Mouse (Mus musculus) midbrain, embryonic 14.5 days (tissue): ENCODE measurements around the gene Imp3. TPM values are rescaled to one million over a fixed set of nuclear protein-coding genes. Genes with fewer than 3 reads are reported as not detected.
"Not testable (repeated sequence)": the region's sequence is repeated elsewhere in the genome, so short reads cannot be mapped to it uniquely, and the experiment has no call there.

Experiments used
- ATAC-seq: fragments of 200-750 bp; cut with Nextera tagmentation; 2 replicates; pipeline ENCODE4 v1.8.0; 2017; ENCODE audit warnings: moderate number of reproducible peaks, moderate library complexity; ENCODE audit not compliant: low FRiP score, low TSS enrichment
- DNase-seq: peaks from one replicate; pipeline ENCODE4 v3.0.0-alpha.2; 2015
- H3K27ac ChIP-seq: fragments of 300-500 bp; sonication (generic); replicated peaks from 2 replicates; pipeline ENCODE4 v1.5.1; 2014; ENCODE audit warnings: mild to moderate bottlenecking, low read depth, low read length, moderate library complexity
- H3K27me3 ChIP-seq: fragments of 300-500 bp; sonication (generic); 2 replicates; pipeline ENCODE4 v1.6.1; 2014; ENCODE audit warnings: low read length, control low read depth, mixed read lengths; ENCODE audit not compliant: control insufficient read depth, insufficient read depth
- H3K36me3 ChIP-seq: fragments of 300-500 bp; sonication (generic); 2 replicates; pipeline ENCODE4 v1.6.1; 2014; ENCODE audit warnings: low read length, control low read depth; ENCODE audit not compliant: control insufficient read depth, insufficient read depth
- H3K4me1 ChIP-seq: fragments of 300-500 bp; sonication (generic); 2 replicates; pipeline ENCODE4 v1.6.1; 2014; ENCODE audit warnings: mild to moderate bottlenecking, antibody characterized with exemption, low read length, control low read depth; ENCODE audit not compliant: control insufficient read depth, insufficient read depth
- H3K4me2 ChIP-seq: fragments of 300-500 bp; sonication (generic); 2 replicates; pipeline ENCODE4 v1.6.1; 2014; ENCODE audit warnings: mild to moderate bottlenecking, low read length, moderate library complexity
- H3K4me3 ChIP-seq: fragments of 300-500 bp; sonication (generic); replicated peaks from 2 replicates; pipeline ENCODE4 v1.5.1; 2014; ENCODE audit warnings: low read depth, low read length
- H3K9ac ChIP-seq: fragments of 300-500 bp; sonication (generic); replicated peaks from 2 replicates; pipeline ENCODE4 v1.6.1; 2014; ENCODE audit warnings: mild to moderate bottlenecking, low read length, moderate library complexity
- H3K9me3 ChIP-seq: fragments of 300-500 bp; sonication (generic); 2 replicates; pipeline ENCODE4 v1.6.1; 2016; ENCODE audit warnings: low read length, control low read depth, mixed read lengths; ENCODE audit not compliant: control insufficient read depth
- WGBS: fragments of 180-500 bp; shearing (Covaris S2); extraction: QIAGEN DNeasy Blood & Tissue Kit; methylation state at CpG from one replicate; pipeline ENCODE4 v1.1.7; 2014; 5-methylcytosine and 5-hydroxymethylcytosine counted together
- polyA plus RNA-seq: library from polyadenylated mRNA; unstranded; fragments of >200 nt; fragmentation: Nextera tagmentation; extraction: Ambion mirVana; gene quantifications from 2 replicates; pipeline ENCODE4 v1.2.1, GENCODE M21; 2014

The Imp3 gene
- polyA plus RNA-seq, 1 experiment from 2014 or later: 69.6 TPM

GRCm38 (mm10) chr9:56896779-56897178, 40.5 kb upstream of the Imp3 start:
- H3K27ac ChIP-seq: no peak overlapping the region
- no peak overlapping the region for H3K4me2 ChIP-seq
- 87% methylated on average over 12 of the region's 12 CpGs for WGBS
- ATAC-seq (no peak), DNase-seq (no peak)
- H3K4me1 ChIP-seq: 0 out of 2 replicates have a peak, but pooled peaks cover under 1% of the 10 kb centered on the region
- no peak overlapping the region for H3K9ac ChIP-seq
- no peak overlapping the region for H3K4me3 ChIP-seq
- H3K36me3 ChIP-seq: no peaks in the 10 kb centered on the region
- H3K27me3 ChIP-seq: no peaks in the 10 kb centered on the region
- H3K9me3 ChIP-seq: no peaks in the 10 kb centered on the region

- DNase-seq (no peak), ATAC-seq (no peak)
- Histone ChIP-seq H3K9ac (no peak overlapping the region), H3K27ac (no peak overlapping the region), H3K27me3 (no peaks in the 10 kb centered on the region), H3K9me3 (no peaks in the 10 kb centered on the region), H3K4me1 (no peaks in the 10 kb centered on the region), H3K4me2 (no peak overlapping the region), H3K4me3 (no peak overlapping the region), H3K36me3 (no peaks in the 10 kb centered on the region)
- 70% methylated on average over 11 of the region's 11 CpGs for WGBS
Observed at GRCm38 (mm10) chr9:56899409-56899808, 37.9 kb upstream of the Imp3 start.

- no peak overlapping the region for H3K4me3 ChIP-seq
- no peaks in the 10 kb centered on the region for H3K9me3 ChIP-seq
- no peak overlapping the region for H3K27ac ChIP-seq
- no peak overlapping the region for H3K4me2 ChIP-seq
- H3K4me1 ChIP-seq: no peaks in the 10 kb centered on the region
- DNase-seq (no peak), ATAC-seq (no peak)
- no peak overlapping the region for H3K9ac ChIP-seq
- no peaks in the 10 kb centered on the region for H3K36me3 ChIP-seq
- H3K27me3 ChIP-seq: no peaks in the 10 kb centered on the region
Observed at GRCm38 (mm10) chr9:56900060-56900459, 37.2 kb upstream of the Imp3 start.

GRCm38 (mm10) chr9:56900571-56900970, 36.7 kb upstream of the Imp3 start:
- ATAC-seq: no peak
- 72% methylated on average over 9 of the region's 9 CpGs for WGBS

GRCm38 (mm10) chr9:56901187-56901586, 36.1 kb upstream of the Imp3 start:
- 80% methylated on average over 8 of the region's 8 CpGs for WGBS
- Histone ChIP-seq H3K27me3 (no peaks in the 10 kb centered on the region), H3K4me2 (no peak overlapping the region), H3K9ac (no peak overlapping the region), H3K4me1 (no peaks in the 10 kb centered on the region), H3K4me3 (no peak overlapping the region), H3K27ac (no peak overlapping the region), H3K36me3 (no peaks in the 10 kb centered on the region), H3K9me3 (no peaks in the 10 kb centered on the region)
- DNase-seq: no peak
- no peak for ATAC-seq

More at GRCm38 (mm10) chr9:56900571-56900970, 36.7 kb upstream of the Imp3 start:
- no peak overlapping the region for H3K4me3 ChIP-seq
- H3K9ac ChIP-seq: no peak overlapping the region
- H3K9me3 ChIP-seq: no peaks in the 10 kb centered on the region
- DNase-seq: no peak
- no peak overlapping the region for H3K27ac ChIP-seq
- H3K27me3 ChIP-seq: no peaks in the 10 kb centered on the region
- H3K4me1 ChIP-seq: no peaks in the 10 kb centered on the region
- H3K4me2 ChIP-seq: no peak overlapping the region
- no peaks in the 10 kb centered on the region for H3K36me3 ChIP-seq

GRCm38 (mm10) chr9:56903662-56904061, 33.6 kb upstream of the Imp3 start:
- ATAC-seq (no peak), DNase-seq (no peak)
- Histone ChIP-seq H3K36me3 (no peaks in the 10 kb centered on the region), H3K27me3 (no peaks in the 10 kb centered on the region), H3K4me2 (no peak overlapping the region), H3K4me3 (no peak overlapping the region), H3K9ac (no peak overlapping the region), H3K9me3 (no peaks in the 10 kb centered on the region), H3K27ac (no peak overlapping the region), H3K4me1 (no peaks in the 10 kb centered on the region)
- WGBS: 84% methylated on average over 3 of the region's 3 CpGs

GRCm38 (mm10) chr9:56907549-56907948, 29.7 kb upstream of the Imp3 start:
- Histone ChIP-seq H3K36me3 (no peaks in the 10 kb centered on the region), H3K4me1 (no peaks in the 10 kb centered on the region), H3K4me2 (no peak overlapping the region), H3K9me3 (no peaks in the 10 kb centered on the region), H3K27ac (no peak overlapping the region), H3K9ac (no peak overlapping the region), H3K27me3 (no peaks in the 10 kb centered on the region), H3K4me3 (no peak overlapping the region)
- 82% methylated on average over 9 of the region's 9 CpGs for WGBS
- no peak for ATAC-seq
- no peak for DNase-seq

GRCm38 (mm10) chr9:56909991-56910390, 27.3 kb upstream of the Imp3 start:
- not testable (repeated sequence) for H3K4me3 ChIP-seq, ATAC-seq
- 55% methylated on average over 4 of the region's 4 CpGs for WGBS

GRCm38 (mm10) chr9:56911017-56911416, 26.3 kb upstream of the Imp3 start:
- H3K4me3 ChIP-seq: no peak overlapping the region
- no peak overlapping the region for H3K4me2 ChIP-seq
- no peaks in the 10 kb centered on the region for H3K27me3 ChIP-seq
- no peaks in the 10 kb centered on the region for H3K9me3 ChIP-seq
- no peaks in the 10 kb centered on the region for H3K4me1 ChIP-seq
- DNase-seq: no peak
- WGBS: 74% methylated on average over 1 of the region's 1 CpGs
- no peak overlapping the region for H3K27ac ChIP-seq
- no peak for ATAC-seq
- no peaks in the 10 kb centered on the region for H3K36me3 ChIP-seq
- no peak overlapping the region for H3K9ac ChIP-seq

More at GRCm38 (mm10) chr9:56909991-56910390, 27.3 kb upstream of the Imp3 start:
- H3K4me1 ChIP-seq, H3K9me3 ChIP-seq, H3K9ac ChIP-seq, H3K27ac ChIP-seq, H3K27me3 ChIP-seq, DNase-seq, H3K4me2 ChIP-seq, H3K36me3 ChIP-seq: not testable (repeated sequence)
